Mouse (Mus musculus): ENCODE results near the gene RPS10-NUDT3. TPM values are rescaled to one million over a fixed set of nuclear protein-coding genes. Genes with fewer than 3 reads are reported as not detected.

The RPS10-NUDT3 gene
- polyA plus RNA-seq, 1 experiment from 2014 or later, result not detected

DNA sequence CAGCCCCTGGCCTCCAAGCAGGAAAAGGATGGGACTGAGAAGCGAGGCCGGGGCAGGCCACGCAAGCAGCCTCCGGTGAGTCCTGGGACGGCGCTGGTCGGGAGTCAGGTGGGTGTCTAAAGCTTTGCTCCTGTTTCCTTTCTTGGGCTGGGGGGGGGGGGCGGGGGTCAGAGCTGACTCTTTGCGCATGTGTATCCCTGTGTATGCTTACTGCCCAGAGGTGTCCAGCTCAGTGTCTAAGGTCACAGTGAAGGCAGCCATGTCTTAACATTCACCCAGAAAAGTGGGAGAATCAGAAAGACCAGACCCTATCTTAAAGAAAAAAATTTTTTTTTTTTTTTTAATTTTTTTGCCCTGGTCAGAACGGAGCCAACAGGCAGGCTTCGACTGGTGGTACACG lies 75.4 kb downstream of the RPS10-NUDT3 start:
- no peak for DNase-seq (ENCODE audit: low spot score)
- Histone ChIP-seq H3K4me3 (ENCODE audit: low read depth, low read length) (no peak overlapping the region), H3K4me1 (replicated peaks; ENCODE audit: control insufficient read depth, insufficient read depth, low read length) (peaks cover 18% of the 10 kb centered on the region; the same call in 1 of the 2 replicates), H3K9me3 (ENCODE audit: control insufficient read depth, low read length) (no peaks in the 10 kb centered on the region), H3K27me3 (ENCODE audit: control insufficient read depth, insufficient read depth, low read length) (no peaks in the 10 kb centered on the region), H3K27ac (ENCODE audit: low read depth, low read length) (no peak overlapping the region), H3K36me3 (ENCODE audit: control insufficient read depth, insufficient read depth, low read length) (peaks cover 3% of the 10 kb centered on the region; the same call in 1 of the 2 replicates), H3K9ac (ENCODE audit: low read length) (no peak overlapping the region), H3K4me2 (ENCODE audit: low read depth, low read length, severe bottlenecking) (no peak overlapping the region)
- ATAC-seq (replicated peaks; ENCODE audit: low FRiP score), result no peak
- WGBS, result 78% methylated on average over 11 of the region's 12 CpGs

DNA sequence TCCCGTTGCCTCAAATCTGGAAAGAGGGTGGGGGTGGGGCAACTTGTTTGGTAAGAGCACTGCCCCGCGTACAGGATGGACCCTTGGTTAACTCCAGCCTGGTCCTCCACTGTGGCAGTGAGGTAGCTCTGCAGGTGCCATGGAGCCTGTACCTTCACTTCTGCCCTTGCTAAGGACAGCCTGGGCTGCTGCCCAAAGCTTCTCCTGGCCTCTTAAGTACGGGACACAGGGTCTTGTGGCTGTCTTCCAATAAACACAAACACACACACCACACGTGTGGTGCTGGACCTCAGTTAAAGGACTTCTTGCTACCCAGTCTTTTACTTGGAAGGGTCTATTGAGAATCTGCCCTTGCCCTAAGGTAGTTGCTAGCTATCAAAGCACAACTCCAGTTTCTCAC lies 76.2 kb downstream of the RPS10-NUDT3 start:
- H3K27ac ChIP-seq (ENCODE audit: low read depth, low read length), result no peak overlapping the region
- no peak overlapping the region; the same call in 1 of the 2 replicates for H3K9ac ChIP-seq (ENCODE audit: low read length)
- DNase-seq (ENCODE audit: low spot score) (no peak), ATAC-seq (replicated peaks; ENCODE audit: low FRiP score) (no peak)
- H3K9me3 ChIP-seq (ENCODE audit: control insufficient read depth, low read length), result no peaks in the 10 kb centered on the region
- H3K4me3 ChIP-seq (ENCODE audit: low read depth, low read length), result peak overlapping the region; percentile 88; the same call in 1 of the 2 replicates
- peaks cover 3% of the 10 kb centered on the region; the same call in 1 of the 2 replicates for H3K36me3 ChIP-seq (ENCODE audit: control insufficient read depth, insufficient read depth, low read length)
- peak overlapping the region; percentile 91 for H3K4me2 ChIP-seq (ENCODE audit: low read depth, low read length, severe bottlenecking)
- no peaks in the 10 kb centered on the region for H3K27me3 ChIP-seq (ENCODE audit: control insufficient read depth, insufficient read depth, low read length)
- peaks cover 15% of the 10 kb centered on the region; the same call in 1 of the 2 replicates for H3K4me1 ChIP-seq (replicated peaks; ENCODE audit: control insufficient read depth, insufficient read depth, low read length)
- WGBS, result 4% methylated on average over 5 of the region's 5 CpGs

DNA sequence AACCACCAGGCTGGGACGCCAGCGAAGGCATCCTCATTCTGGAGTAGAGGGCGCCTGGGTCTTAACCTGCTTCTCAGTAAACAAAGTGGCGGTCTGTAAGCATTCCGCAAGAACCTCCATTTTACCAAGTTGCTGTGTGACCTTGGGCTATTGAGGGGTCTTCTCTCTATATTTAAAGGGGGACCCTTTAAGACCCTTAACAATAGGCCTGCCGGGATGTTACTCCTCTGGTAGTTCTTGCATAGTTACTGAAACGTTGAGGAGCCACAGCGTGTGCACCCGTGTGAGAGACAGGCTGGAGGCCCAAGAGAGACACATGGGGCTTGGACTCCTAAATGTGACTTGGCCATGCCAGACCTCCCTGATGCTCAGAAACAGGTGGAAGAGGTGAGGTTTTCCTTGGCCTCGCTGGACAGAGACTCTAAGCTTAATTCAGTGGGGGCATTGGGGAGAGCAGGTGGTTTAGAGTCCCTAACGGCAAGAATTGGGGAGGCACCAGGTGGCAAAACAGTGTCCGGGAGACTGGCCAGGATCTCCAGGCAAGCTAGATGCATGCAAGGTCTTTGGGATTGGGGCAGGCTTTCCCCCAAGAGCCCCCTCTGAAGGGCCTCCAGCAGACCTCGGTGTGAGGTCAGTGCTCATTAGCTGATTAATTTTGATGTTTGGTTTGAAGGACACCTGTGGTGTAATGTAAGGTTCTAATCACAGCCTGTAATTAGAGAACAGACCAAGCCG lies 76.9 kb downstream of the RPS10-NUDT3 start:
- Histone ChIP-seq H3K9ac (ENCODE audit: low read length) (peak overlapping the region; percentile 95), H3K4me3 (ENCODE audit: low read depth, low read length) (peak overlapping the region; percentile 88), H3K27me3 (ENCODE audit: control insufficient read depth, insufficient read depth, low read length) (no peaks in the 10 kb centered on the region), H3K4me1 (replicated peaks; ENCODE audit: control insufficient read depth, insufficient read depth, low read length) (peaks cover 15% of the 10 kb centered on the region; the same call in 1 of the 2 replicates), H3K9me3 (ENCODE audit: control insufficient read depth, low read length) (no peaks in the 10 kb centered on the region), H3K27ac (ENCODE audit: low read depth, low read length) (peak overlapping the region; percentile 96), H3K36me3 (ENCODE audit: control insufficient read depth, insufficient read depth, low read length) (peaks cover 3% of the 10 kb centered on the region; the same call in 1 of the 2 replicates), H3K4me2 (ENCODE audit: low read depth, low read length, severe bottlenecking) (peak overlapping the region; percentile 91)
- ATAC-seq (replicated peaks; ENCODE audit: low FRiP score), result no peak
- WGBS, result under 1% methylated on average over 14 of the region's 14 CpGs
- peak; percentile 69 for DNase-seq (ENCODE audit: low spot score)

GRCm38 (mm10) chr17:27557181-27557926 lies 77.7 kb downstream of the RPS10-NUDT3 start:
- Histone ChIP-seq H3K27ac (ENCODE audit: low read depth, low read length) (peak overlapping the region; percentile 96), H3K4me3 (ENCODE audit: low read depth, low read length) (peak overlapping the region; percentile 88), H3K27me3 (ENCODE audit: control insufficient read depth, insufficient read depth, low read length) (no peaks in the 10 kb centered on the region), H3K4me1 (replicated peaks; ENCODE audit: control insufficient read depth, insufficient read depth, low read length) (peaks cover 15% of the 10 kb centered on the region; the same call in 1 of the 2 replicates), H3K9ac (ENCODE audit: low read length) (peak overlapping the region; percentile 95), H3K4me2 (ENCODE audit: low read depth, low read length, severe bottlenecking) (peak overlapping the region; percentile 91), H3K36me3 (ENCODE audit: control insufficient read depth, insufficient read depth, low read length) (peaks cover 3% of the 10 kb centered on the region; the same call in 1 of the 2 replicates), H3K9me3 (ENCODE audit: control insufficient read depth, low read length) (no peaks in the 10 kb centered on the region)
- under 1% methylated on average over 57 of the region's 75 CpGs for WGBS
- ATAC-seq (replicated peaks; ENCODE audit: low FRiP score), result peak; percentile 7; the same call in 1 of the 2 replicates
- peak; percentile 89 for DNase-seq (ENCODE audit: low spot score)

- under 1% methylated on average over 77 of the region's 79 CpGs for WGBS
- Histone ChIP-seq H3K27me3 (ENCODE audit: control insufficient read depth, insufficient read depth, low read length) (no peaks in the 10 kb centered on the region), H3K9ac (ENCODE audit: low read length) (peak within 1 kb of the TSS; percentile 95), H3K4me2 (ENCODE audit: low read depth, low read length, severe bottlenecking) (peak within 1 kb of the TSS; percentile 91), H3K36me3 (ENCODE audit: control insufficient read depth, insufficient read depth, low read length) (peaks cover 3% of the 10 kb centered on the region; the same call in 1 of the 2 replicates), H3K4me3 (ENCODE audit: low read depth, low read length) (peak within 1 kb of the TSS; percentile 88), H3K4me1 (replicated peaks; ENCODE audit: control insufficient read depth, insufficient read depth, low read length) (peaks cover 14% of the 10 kb centered on the region; the same call in 1 of the 2 replicates), H3K27ac (ENCODE audit: low read depth, low read length) (peak within 1 kb of the TSS; percentile 96), H3K9me3 (ENCODE audit: control insufficient read depth, low read length) (no peaks in the 10 kb centered on the region)
- peak; percentile 97 for DNase-seq (ENCODE audit: low spot score)
- ATAC-seq (replicated peaks; ENCODE audit: low FRiP score), result peak; percentile 78
These were observed 78.6 kb downstream of the RPS10-NUDT3 start, which contains the start of gene Hmga1 for GRCm38 (mm10) chr17:27556315-27557011. Gene Hmga1 (plus strand): TSS chr17:27556497.

DNA sequence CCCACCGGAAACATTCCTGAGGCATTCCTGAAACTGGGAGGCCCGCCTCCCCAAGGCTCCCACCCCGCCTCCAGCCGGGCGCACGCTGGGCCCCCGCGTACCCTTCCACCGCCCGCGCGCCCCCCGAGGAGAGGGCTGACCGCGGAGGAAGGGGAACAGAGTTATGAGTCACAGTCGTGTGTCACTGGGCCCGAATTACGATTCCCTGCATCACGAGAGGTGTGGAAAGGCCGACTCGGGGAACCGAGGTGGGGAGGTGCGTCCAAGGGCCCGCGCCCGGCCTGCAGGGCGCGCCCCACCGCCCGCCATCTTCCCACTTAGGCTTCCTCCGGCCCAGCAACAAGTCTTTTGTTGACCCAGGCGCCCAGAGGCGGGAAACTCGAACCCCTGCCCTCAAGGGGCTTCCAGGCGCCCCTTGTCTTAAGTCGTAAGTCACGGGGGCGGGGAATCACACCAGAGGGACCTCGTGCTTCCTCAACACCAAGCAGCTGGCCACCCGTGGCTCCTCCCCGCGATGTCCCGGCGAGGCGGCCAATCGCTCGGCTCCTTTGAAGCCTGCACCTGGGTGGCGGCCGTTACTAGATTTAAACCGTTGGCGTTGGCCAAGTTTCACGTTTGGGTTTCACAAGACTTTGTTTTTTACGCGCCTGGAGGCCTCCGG lies 79.4 kb downstream of the RPS10-NUDT3 start:
- ATAC-seq (replicated peaks; ENCODE audit: low FRiP score) (peak; percentile 32), DNase-seq (ENCODE audit: low spot score) (peak; percentile 92)
- H3K4me3 ChIP-seq (ENCODE audit: low read depth, low read length), result peak overlapping the region; percentile 88
- H3K4me1 ChIP-seq (replicated peaks; ENCODE audit: control insufficient read depth, insufficient read depth, low read length), result peaks cover 12% of the 10 kb centered on the region; the same call in 1 of the 2 replicates
- peak overlapping the region; percentile 91 for H3K4me2 ChIP-seq (ENCODE audit: low read depth, low read length, severe bottlenecking)
- H3K9me3 ChIP-seq (ENCODE audit: control insufficient read depth, low read length), result no peaks in the 10 kb centered on the region
- no peaks in the 10 kb centered on the region for H3K27me3 ChIP-seq (ENCODE audit: control insufficient read depth, insufficient read depth, low read length)
- peak overlapping the region; percentile 96 for H3K27ac ChIP-seq (ENCODE audit: low read depth, low read length)
- H3K9ac ChIP-seq (ENCODE audit: low read length), result peak overlapping the region; percentile 95
- H3K36me3 ChIP-seq (ENCODE audit: control insufficient read depth, insufficient read depth, low read length), result no peaks in the 10 kb centered on the region
- WGBS, result under 1% methylated on average over 51 of the region's 55 CpGs

GRCm38 (mm10) chr17:27555075-27555511 lies 79.9 kb downstream of the RPS10-NUDT3 start:
- Histone ChIP-seq H3K27ac (ENCODE audit: low read depth, low read length) (peak overlapping the region; percentile 96), H3K27me3 (ENCODE audit: control insufficient read depth, insufficient read depth, low read length) (no peaks in the 10 kb centered on the region), H3K4me2 (ENCODE audit: low read depth, low read length, severe bottlenecking) (peak overlapping the region; percentile 91), H3K36me3 (ENCODE audit: control insufficient read depth, insufficient read depth, low read length) (no peaks in the 10 kb centered on the region), H3K9ac (ENCODE audit: low read length) (peak overlapping the region; percentile 95), H3K4me1 (replicated peaks; ENCODE audit: control insufficient read depth, insufficient read depth, low read length) (peaks cover 12% of the 10 kb centered on the region; the same call in 1 of the 2 replicates), H3K9me3 (ENCODE audit: control insufficient read depth, low read length) (no peaks in the 10 kb centered on the region), H3K4me3 (ENCODE audit: low read depth, low read length) (peak overlapping the region; percentile 88)
- ATAC-seq (replicated peaks; ENCODE audit: low FRiP score), result peak; percentile 34
- 2% methylated on average over 31 of the region's 39 CpGs for WGBS
- DNase-seq (ENCODE audit: low spot score), result peak; percentile 93

Measured in forebrain, embryonic 11.5 days (tissue).